Mouse (Mus musculus) c-Kit-positive CD71-positive TER-119-positive erythroid progenitor cells, embryonic 14.5 days (primary cell): ENCODE measurements around the gene Lpar3.

Experiments
- DNase-seq: peaks from one replicate; pipeline ENCODE4 v3.0.0-alpha.2; 2013; ENCODE audit warnings: low spot score

Lpar3 gene

DNA sequence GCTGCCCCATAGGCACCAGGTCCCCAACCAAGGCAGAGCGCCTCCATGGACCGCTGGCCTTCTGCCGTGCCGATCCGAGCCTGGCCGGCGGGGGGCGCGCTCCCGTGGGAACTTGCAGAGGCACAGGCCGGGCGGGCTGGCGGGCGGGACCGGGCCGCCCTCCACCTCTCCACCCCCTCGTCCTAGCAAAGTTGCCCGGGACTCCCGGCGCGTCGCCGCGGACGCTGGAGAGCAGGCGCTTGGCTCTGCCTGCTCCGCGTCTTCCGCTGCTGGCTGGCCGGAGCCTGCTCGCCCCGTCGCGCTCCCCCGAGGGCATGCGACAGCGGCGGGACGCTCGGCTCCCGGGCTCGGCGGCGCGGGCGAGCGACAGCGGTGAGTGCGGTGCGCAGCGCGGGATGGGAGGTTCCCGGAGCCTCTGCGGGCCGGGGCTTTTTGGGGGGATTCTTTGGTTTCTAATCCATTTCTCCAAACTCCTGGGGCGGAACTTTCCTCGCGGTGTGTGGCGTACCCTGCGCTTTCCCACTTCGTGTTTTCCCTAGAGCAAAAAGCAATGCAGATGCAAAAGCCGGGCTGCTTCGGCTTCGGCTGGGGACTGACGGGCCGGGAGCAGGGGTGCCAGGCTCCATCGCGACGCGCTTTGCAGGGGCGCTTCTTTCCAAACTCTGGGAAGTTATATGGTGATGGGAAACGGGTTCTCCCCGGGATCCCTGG, at the start of gene Lpar3:
Gene Lpar3, plus strand, starts transcription at position 188 of the 711 bp plus-strand sequence.
- no peak for DNase-seq

- no peak for DNase-seq
Observed at GRCm38 (mm10) chr3:146173030-146173429, 47.7 kb upstream of the Lpar3 start.

DNA sequence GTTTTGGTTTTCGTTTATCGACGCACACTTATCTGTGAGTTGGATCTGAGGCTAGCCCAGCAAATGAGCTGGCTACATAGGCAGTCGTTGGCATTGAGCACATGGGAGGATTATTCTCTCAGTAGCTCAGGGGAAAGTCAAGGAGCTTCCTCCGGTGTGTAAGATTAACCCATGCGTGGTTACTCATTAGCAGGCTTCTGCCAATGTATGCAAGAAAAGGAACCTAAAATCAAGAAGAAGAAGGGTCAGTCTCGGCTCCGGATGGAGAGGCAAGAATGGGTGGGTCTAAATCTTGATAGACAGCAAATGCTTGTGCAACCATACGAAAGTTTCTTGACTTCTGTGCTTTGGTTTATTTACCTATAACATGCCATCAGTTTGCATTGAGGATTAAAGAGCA, 46.5 kb upstream of the Lpar3 start:
- DNase-seq, result no peak

GRCm38 (mm10) chr3:146177295-146177694, 43.5 kb upstream of the Lpar3 start:
- DNase-seq, result no peak

DNA sequence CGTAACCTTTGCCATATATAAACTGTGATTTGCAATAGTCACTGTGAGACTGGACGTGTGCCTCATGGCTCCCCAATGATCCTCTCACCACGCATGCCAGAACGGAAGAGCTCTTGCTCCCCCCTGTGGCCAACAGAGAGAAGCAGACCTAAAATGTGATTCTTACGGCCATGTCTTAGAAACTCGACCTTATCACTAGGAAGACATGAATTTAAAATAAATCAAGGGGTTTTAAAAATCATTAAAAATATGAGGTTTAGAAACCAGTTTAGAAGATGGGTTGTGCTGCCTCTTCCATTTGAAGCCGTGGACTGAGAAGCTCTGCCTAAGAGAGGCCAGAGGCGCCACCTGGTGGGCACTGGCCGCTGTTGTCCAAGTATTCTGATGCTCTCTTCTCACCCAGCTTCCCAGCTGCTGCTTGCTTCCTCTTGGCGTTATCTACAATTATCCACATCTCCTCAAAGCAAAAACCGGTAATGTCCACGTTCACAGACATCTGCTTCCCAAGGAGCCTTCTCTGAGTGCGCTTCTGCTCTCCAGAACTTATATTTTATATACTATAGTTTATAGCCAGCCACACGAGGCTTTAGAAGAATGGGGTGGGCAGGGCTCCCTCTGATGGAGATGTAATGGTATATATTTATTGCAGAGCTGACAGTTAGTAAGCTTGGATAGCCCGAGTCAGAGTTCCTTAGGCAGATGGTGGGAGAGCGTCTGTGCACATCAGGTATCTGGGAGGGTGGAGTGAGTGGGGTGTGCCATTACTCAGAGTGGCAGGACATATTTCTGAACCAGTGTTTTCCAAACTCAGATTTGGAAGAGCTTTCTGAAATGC, 42.8 kb upstream of the Lpar3 start:
- peak; percentile 67 for DNase-seq

GRCm38 (mm10) chr3:146180341-146180740, 40.4 kb upstream of the Lpar3 start:
- DNase-seq, result peak; percentile 8

DNA sequence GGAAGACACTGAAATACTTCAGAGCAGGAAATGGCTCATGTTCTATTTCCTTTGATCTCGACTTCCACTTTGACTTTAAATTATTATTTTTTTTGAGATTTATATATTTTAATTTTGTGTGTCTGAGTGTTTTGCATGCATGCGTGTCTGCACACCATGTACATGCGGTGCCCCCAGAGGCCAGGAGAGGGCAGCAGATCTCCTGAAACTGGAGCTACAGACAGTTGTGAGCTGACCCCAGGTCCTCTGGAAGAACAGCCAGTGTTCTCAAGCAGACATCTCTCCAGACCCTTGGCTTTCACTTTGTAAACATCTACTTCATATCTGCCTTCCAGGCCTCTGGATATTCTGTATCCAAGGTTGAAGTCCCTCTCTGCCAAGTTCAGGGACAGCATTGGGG, 39.8 kb upstream of the Lpar3 start:
- DNase-seq, result peak; percentile 18

GRCm38 (mm10) chr3:146184992-146185657, 35.6 kb upstream of the Lpar3 start:
- peak; percentile 41 for DNase-seq

- no peak for DNase-seq
Observed at GRCm38 (mm10) chr3:146186033-146186432, 34.7 kb upstream of the Lpar3 start.

DNA sequence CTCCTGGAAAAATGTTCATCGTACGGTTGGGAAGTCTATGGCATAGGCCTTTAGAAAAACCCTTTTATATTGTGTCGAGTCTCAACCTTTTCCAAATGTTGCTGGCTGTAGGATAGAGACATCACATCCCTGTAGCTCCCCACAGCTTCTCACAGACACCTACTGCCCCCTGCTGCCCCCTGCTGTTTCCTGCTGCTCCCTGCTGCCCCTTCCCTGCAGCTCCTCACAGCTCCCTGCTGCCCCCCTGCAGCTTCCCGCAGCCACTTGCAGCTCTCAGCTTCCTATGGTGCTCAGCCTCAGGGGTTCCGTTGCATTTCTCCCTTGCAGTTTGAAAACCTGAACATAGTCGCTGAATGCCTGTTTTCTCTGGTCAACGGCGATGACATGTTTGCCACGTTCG, 30.8 kb upstream of the Lpar3 start:
- DNase-seq, result no peak

DNA sequence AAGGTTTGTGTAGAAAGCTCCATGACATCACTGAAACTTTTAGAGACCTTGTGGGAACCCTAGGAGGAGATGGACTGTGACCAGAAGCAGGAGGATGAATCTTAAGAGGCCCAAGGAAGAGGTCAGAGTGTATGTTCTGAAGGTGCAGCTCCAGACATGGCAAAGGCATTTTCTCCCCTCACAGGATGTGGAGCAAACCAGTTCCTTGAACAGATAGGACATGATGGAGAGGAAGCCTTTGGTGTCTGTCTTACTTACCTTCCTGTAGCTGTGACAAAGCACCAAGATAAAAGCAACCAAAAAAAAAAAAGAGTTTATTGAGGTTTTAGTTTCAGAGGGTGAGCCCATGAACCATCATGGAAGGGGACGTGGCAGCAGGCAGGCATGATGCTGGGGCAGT, 28.3 kb upstream of the Lpar3 start:
- no peak for DNase-seq

DNA sequence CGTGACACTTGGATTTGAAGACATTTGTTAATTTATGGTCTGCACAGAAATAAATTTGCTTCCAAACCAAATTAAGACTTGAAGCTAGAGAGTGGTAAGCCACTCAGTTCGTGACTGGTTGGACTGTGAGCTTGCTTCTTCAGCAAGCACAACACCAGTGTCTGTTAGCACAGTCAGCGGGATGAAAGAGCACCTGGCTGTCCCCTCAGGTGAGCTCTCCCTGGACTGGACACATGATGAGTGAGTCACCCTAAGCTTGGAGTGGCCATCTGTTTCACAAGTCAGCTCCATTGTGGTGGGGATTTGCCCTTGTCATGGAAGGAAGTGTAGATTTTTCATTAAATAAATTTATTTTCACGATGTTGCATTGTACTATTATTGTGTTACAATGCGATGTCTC, 25.6 kb upstream of the Lpar3 start:
- no peak for DNase-seq

DNA sequence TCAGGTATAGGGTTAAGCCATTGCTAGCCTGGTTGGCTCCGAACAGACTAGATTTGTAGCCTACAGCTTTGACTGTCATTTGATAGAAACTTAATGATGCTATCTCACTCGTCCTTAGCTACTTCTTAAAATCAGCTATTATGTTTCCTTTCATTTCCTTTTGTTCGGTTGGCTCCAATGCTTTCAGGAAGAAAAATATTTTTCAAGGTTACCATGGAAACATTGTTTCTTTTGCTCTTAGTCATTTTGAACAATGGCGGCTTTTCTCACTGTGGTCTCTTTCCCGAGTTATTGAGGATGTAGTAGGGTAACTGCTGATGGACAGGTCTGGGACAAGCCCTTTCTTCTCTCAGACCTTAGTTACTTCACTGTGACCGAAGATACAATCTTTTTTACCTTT, 24.5 kb upstream of the Lpar3 start:
- DNase-seq, result no peak

DNA sequence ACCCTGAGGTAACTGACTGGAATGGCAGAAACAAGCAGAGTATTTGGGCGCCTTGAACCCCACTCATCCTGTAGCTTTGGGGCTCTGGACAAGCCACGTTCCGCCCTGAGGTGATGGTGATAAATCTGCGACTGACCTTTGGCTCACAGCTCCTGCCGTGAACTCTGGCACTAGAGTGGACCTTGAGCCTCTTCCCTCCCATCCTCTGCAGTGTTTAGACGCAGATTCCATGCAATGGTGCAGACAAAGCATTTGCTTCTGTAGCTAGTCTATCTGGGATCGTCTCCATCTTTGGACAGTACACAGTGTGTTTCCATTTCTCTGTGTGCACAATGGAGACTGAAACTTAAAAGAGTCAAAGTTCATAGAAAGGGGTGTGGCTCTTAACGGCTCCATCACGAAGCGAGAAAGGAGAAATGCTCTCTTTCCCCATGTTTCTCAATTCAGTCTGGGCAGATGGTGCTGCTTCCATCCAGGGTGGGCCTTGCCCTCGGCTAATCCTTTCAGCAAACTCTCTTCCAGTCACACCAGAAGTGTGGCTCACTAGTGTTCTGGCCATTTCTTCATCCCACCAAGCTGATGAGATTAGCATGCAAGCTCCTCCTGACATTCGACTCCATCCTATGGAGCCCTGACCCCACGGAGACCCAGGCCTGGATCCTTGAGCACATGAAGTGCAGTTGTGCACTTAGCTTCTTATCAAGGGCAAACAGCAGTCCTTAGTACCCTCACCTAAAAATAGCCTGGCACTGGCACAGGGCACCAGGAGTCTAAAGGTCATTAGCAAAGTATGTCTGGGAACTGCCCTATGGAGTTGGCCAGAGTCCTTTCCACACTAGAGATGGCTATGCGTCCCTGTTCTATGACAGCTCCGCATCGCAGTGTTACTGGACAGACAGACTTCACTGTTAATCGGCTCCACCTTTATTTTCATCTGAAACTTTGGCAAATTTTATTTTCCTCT, 23.7 kb upstream of the Lpar3 start:
- DNase-seq, result no peak

- no peak for DNase-seq
Observed at GRCm38 (mm10) chr3:146197785-146198184, 23.0 kb upstream of the Lpar3 start.

DNA sequence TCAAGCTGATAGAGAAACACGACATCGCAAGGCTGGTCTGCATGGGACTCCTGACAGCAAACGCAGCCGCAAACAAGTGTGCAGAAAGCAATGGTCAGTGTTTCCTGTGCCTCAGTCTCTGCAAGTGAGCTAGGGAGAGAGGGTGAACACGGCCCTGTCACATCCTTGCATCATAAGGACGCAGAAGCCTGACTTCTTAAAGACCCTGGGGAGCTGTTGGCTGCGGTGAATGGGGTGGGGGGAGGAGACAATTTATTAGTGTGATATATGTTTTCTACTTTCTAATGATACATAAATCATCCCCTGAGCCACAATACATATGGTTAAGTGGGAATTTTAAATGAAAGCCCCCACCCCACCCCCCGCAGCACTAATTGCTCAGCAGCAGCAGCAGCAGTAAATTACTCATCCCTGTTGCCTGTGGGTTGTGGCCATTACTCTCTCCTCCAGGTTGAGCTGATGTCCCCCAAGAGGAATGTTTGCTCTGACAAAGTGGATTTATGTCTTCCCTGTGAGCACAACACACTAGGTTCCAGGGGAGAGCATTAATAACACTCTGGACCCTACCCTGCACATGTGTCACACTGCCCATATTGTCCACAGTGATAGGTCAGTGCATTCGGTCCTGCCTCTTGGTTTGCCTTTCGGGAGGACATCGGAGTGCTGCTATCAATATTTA, 21.8 kb upstream of the Lpar3 start:
- DNase-seq, result no peak

- DNase-seq, result no peak
Observed at GRCm38 (mm10) chr3:146199486-146199885, 21.3 kb upstream of the Lpar3 start.

- no peak for DNase-seq
Observed at GRCm38 (mm10) chr3:146204375-146204774, 16.4 kb upstream of the Lpar3 start.

DNA sequence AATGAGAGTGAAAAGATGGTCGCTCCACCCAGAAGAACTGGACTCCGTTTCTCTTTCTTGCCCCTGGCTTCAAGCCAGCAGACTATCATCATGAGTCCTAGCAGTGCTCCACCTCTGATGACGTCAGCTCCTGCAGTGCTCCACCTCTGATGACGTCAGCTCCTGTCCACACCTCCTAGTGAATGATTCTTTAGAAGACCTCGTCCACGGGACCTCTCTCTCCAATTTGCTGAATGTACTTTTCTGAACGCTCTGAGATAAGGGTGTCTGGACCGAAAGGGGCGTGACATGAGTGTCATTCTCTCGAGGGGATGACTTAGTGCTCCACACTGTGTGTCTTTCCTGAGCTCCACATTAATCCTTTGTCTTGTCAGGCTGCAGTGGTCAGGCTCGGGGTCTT, 15.5 kb upstream of the Lpar3 start:
- peak; percentile 6 for DNase-seq

- DNase-seq, result no peak
Observed at GRCm38 (mm10) chr3:146206635-146207034, 14.1 kb upstream of the Lpar3 start.

- no peak for DNase-seq
Observed at GRCm38 (mm10) chr3:146207440-146207839, 13.3 kb upstream of the Lpar3 start.
